Mouse (Mus musculus) embryo, embryonic 11.5 days (tissue): ENCODE data around the gene Chl1.

Experiments
- DNase-seq: peaks from one replicate; pipeline ENCODE4 v3.0.0-alpha.2; 2012; ENCODE audit warnings: low read depth, low spot score

Gene Chl1

GRCm38 (mm10) chr6:103510392-103511289, at the start of gene Chl1:
TSS of gene Chl1 (plus strand) at chr6:103510586.
- no peak for DNase-seq

- DNase-seq: no peak
Measured at GRCm38 (mm10) chr6:103465479-103466080, 44.8 kb upstream of the Chl1 start.

- no peak for DNase-seq
Measured at GRCm38 (mm10) chr6:103473316-103473715, 37.1 kb upstream of the Chl1 start.

GRCm38 (mm10) chr6:103487199-103487598, 23.2 kb upstream of the Chl1 start:
- DNase-seq: no peak

- peak; percentile 30 for DNase-seq
Measured at GRCm38 (mm10) chr6:103498404-103498803, 12.0 kb upstream of the Chl1 start.

- no peak for DNase-seq
Measured at GRCm38 (mm10) chr6:103504065-103504464, 6.3 kb upstream of the Chl1 start.

- DNase-seq: no peak
Measured at GRCm38 (mm10) chr6:103507751-103508575, 2.4 kb upstream of the Chl1 start.

- no peak for DNase-seq
Measured at GRCm38 (mm10) chr6:103509596-103509995, 790 bp upstream of the Chl1 start.

GRCm38 (mm10) chr6:103511290-103511971, 1.0 kb downstream of the Chl1 start:
- DNase-seq: no peak

GRCm38 (mm10) chr6:103511972-103512565, 1.7 kb downstream of the Chl1 start:
- peak; percentile 23 for DNase-seq

- DNase-seq: no peak
Measured at GRCm38 (mm10) chr6:103512911-103513321, 2.5 kb downstream of the Chl1 start.

- DNase-seq: no peak
Measured at GRCm38 (mm10) chr6:103513621-103514241, 3.3 kb downstream of the Chl1 start.

- no peak for DNase-seq
Measured at GRCm38 (mm10) chr6:103514346-103514745, 4.0 kb downstream of the Chl1 start.

GRCm38 (mm10) chr6:103514756-103515155, 4.4 kb downstream of the Chl1 start:
- DNase-seq: no peak

GRCm38 (mm10) chr6:103519596-103519995, 9.2 kb downstream of the Chl1 start:
- no peak for DNase-seq

GRCm38 (mm10) chr6:103525326-103526024, 15.1 kb downstream of the Chl1 start:
- DNase-seq: no peak

- DNase-seq: no peak
Measured at GRCm38 (mm10) chr6:103526945-103527777, 16.8 kb downstream of the Chl1 start.

- DNase-seq: no peak
Measured at GRCm38 (mm10) chr6:103533048-103533447, 22.7 kb downstream of the Chl1 start.

- DNase-seq: no peak
Measured at GRCm38 (mm10) chr6:103534027-103534426, 23.6 kb downstream of the Chl1 start.
